Mouse (Mus musculus) G1E (cell line): ENCODE measurements around the gene Ift122. TPM values are rescaled to one million over a fixed set of nuclear protein-coding genes. Genes with fewer than 3 reads are reported as not detected.

ENCODE experiments used
- ATAC-seq: 2 replicates; pipeline ENCODE4 v1.8.0; 2016; ENCODE audit warnings: mild to moderate bottlenecking; ENCODE audit not compliant: insufficient number of reproducible peaks, poor library complexity, low FRiP score, severe bottlenecking; ENCODE audit errors: extremely low read depth
- DNase-seq: peaks from one replicate; pipeline ENCODE4 v3.0.0; 2012; ENCODE audit warnings: low spot score
- H3K27me3 ChIP-seq: 2 replicates; pipeline ENCODE4 v1.6.1; 2012; ENCODE audit warnings: mild to moderate bottlenecking, low read length, inconsistent platforms; ENCODE audit not compliant: insufficient read depth
- H3K36me3 ChIP-seq: replicated peaks from 2 replicates; pipeline ENCODE3; 2012; ENCODE audit warnings: mild to moderate bottlenecking, inconsistent platforms
- H3K4me1 ChIP-seq: 2 replicates; pipeline ENCODE4 v1.6.1; 2012; ENCODE audit warnings: low read depth, low read length, inconsistent platforms, mixed read lengths; ENCODE audit not compliant: insufficient read depth
- H3K4me3 ChIP-seq: 2 replicates; pipeline ENCODE4 v1.5.1; 2012; ENCODE audit warnings: low read depth, mild to moderate bottlenecking, inconsistent platforms, low read length, moderate library complexity, mixed read lengths
- H3K9me3 ChIP-seq: replicated peaks from 2 replicates; pipeline ENCODE4 v1.6.1; 2012; ENCODE audit warnings: inconsistent platforms
- CTCF ChIP-seq: IDR thresholded peaks from 2 replicates; pipeline ENCODE4 v1.5.1; 2012; ENCODE audit warnings: low read depth, low read length, inconsistent platforms, mixed read lengths
- GATA1 ChIP-seq: IDR thresholded peaks from 2 replicates; pipeline ENCODE4 v1.6.1; 2012; ENCODE audit warnings: borderline replicate concordance, low read length, inconsistent platforms, mixed read lengths
- GATA2 ChIP-seq: IDR thresholded peaks from 2 replicates; pipeline ENCODE4 v1.6.1; 2012; ENCODE audit warnings: low read depth, low read length, inconsistent platforms, borderline replicate concordance
- POLR2AphosphoS5 ChIP-seq: IDR thresholded peaks from 2 replicates; pipeline ENCODE4 v1.6.1; 2012; ENCODE audit warnings: low read depth, low read length, inconsistent platforms; ENCODE audit not compliant: insufficient replicate concordance
- TAL1 ChIP-seq: conservative IDR thresholded peaks from 2 replicates; pipeline ENCODE4 v1.6.1; 2012; ENCODE audit warnings: low read depth, low read length, inconsistent platforms, mixed read lengths
- polyA plus RNA-seq: library from polyadenylated mRNA; stranded (reverse); fragments of >175 nt; gene quantifications from 2 replicates; pipeline ENCODE4 v1.2.3, GENCODE M21; 2012
- total RNA-seq, 2 experiments: library from RNA; stranded (forward) in 1 of 2; stranded (reverse) in 1 of 2; fragments of 200-1000 nt in 1 of 2; fragments of >200 nt in 1 of 2; fragmentation: Nextera tagmentation in 1 of 2; gene quantifications; 2 replicates each; pipeline ENCODE4 v1.2.3; 2014 to 2017

Gene Ift122
- total and polyA plus RNA-seq, 3 experiments: 0.65 to 5.3 (median 4.7) TPM

GRCm38 (mm10) chr6:115971273-115972060 is 118.2 kb downstream of the Ift122 start:
- TF ChIP-seq POLR2AphosphoS5: no peak
- no peak for TF ChIP-seq TAL1
- no peak for TF ChIP-seq CTCF
- no peak for TF ChIP-seq GATA1
- no peak for TF ChIP-seq GATA2
- ATAC-seq (no peak), DNase-seq (no peak)
- Histone ChIP-seq H3K4me3 (no peak overlapping the region), H3K27me3 (no peaks in the 10 kb centered on the region; the same call in 1 of the 2 replicates), H3K9me3 (no peaks in the 10 kb centered on the region), H3K36me3 (no peaks in the 10 kb centered on the region), H3K4me1 (no peaks in the 10 kb centered on the region)

DNA sequence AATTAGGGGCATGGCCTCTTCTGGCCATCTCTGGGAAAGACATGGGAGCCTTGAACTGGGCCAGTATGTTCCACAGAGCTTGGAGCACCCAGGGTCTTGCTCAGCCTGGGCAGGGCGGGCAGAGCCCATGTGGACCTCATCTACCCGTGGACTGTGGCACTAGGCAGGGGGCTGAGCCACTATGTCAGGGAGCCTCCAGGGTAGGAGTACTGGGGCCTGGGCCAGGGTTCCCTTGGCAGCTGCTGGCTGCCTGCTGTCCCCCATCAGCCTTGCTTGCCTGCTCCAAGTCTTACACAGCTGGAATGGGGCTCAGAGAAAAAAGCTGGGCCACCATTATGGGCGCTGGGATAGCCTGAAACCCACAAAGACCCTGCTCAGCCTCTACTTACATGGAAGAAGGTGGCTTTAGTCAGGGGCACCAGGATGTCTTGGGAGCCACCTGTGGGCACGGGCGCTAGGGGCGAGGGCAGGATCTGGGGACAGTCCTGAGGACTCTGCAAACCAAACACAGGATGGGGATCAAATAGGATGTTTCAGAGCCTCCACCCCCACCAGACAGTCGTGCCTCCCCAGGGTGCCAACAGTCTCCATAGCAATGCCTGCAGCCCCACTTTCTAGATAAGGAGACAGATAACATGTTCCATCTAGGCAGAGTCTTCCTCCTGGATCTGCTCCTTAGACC is 119.0 kb downstream of the Ift122 start:
- no peak overlapping the region for H3K4me3 ChIP-seq
- ATAC-seq (no peak), DNase-seq (no peak)
- no peaks in the 10 kb centered on the region for H3K36me3 ChIP-seq
- no peaks in the 10 kb centered on the region for H3K4me1 ChIP-seq
- H3K9me3 ChIP-seq: no peaks in the 10 kb centered on the region
- no peaks in the 10 kb centered on the region; the same call in 1 of the 2 replicates for H3K27me3 ChIP-seq
- TF ChIP-seq GATA1 (no peak), CTCF (no peak)

GRCm38 (mm10) chr6:115973139-115973875 is 120.0 kb downstream of the Ift122 start:
- DNase-seq (no peak), ATAC-seq (no peak)
- Histone ChIP-seq H3K36me3 (no peaks in the 10 kb centered on the region), H3K4me1 (no peaks in the 10 kb centered on the region), H3K4me3 (no peak overlapping the region), H3K27me3 (no peaks in the 10 kb centered on the region; the same call in 1 of the 2 replicates), H3K9me3 (no peaks in the 10 kb centered on the region)
- TF ChIP-seq GATA2 (no peak), TAL1 (no peak), GATA1 (no peak), CTCF (no peak), POLR2AphosphoS5 (no peak)

- ATAC-seq (no peak), DNase-seq (no peak)
- TF ChIP-seq POLR2AphosphoS5 (no peak), GATA2 (no peak), GATA1 (no peak), TAL1 (no peak), CTCF (no peak)
- H3K9me3 ChIP-seq: no peaks in the 10 kb centered on the region
- no peak overlapping the region for H3K4me3 ChIP-seq
- H3K36me3 ChIP-seq: no peaks in the 10 kb centered on the region
- H3K4me1 ChIP-seq: no peaks in the 10 kb centered on the region
- H3K27me3 ChIP-seq: no peaks in the 10 kb centered on the region; the same call in 1 of the 2 replicates
Observed at GRCm38 (mm10) chr6:115973881-115974662, 120.8 kb downstream of the Ift122 start.

DNA sequence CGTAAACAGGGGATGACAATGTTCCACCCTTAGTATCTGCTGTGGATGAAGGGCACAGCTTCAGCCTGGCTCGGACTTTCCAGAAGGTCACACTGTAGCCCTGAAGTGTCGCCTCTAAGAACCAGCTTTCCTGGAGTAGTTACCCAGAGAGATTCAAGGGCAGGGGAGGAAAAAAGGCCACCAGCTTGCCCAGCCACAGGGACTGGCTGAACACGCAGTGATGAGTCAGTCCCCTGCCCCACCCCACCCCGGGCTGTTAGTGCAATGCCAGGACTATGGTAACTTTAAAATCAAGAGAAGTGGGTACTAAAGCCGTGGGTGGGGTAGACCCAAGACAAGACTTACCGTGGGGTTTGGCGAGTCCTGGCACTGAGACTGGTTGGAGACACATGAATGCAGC is 122.3 kb downstream of the Ift122 start:
- Histone ChIP-seq H3K4me3 (no peak overlapping the region), H3K27me3 (no peaks in the 10 kb centered on the region; the same call in 1 of the 2 replicates), H3K4me1 (no peaks in the 10 kb centered on the region), H3K36me3 (no peaks in the 10 kb centered on the region), H3K9me3 (no peaks in the 10 kb centered on the region)
- no peak for DNase-seq
- TF ChIP-seq GATA2 (no peak), POLR2AphosphoS5 (no peak), TAL1 (no peak), CTCF (no peak), GATA1 (no peak)
- no peak for ATAC-seq

Other genes with a start within 250 kb of the Ift122 start
- gene Raf1, start 176.8 kb upstream of the Ift122 start, total RNA-seq (2014; fragmentation: Nextera tagmentation): 75.5 and 78.1 TPM in 2 replicates
- 53.0 and 56.9 TPM in 2 replicates for gene Raf1, start 176.8 kb upstream of the Ift122 start, total RNA-seq (2017)
- gene Raf1, start 176.8 kb upstream of the Ift122 start, polyA plus RNA-seq: 14.6 and 20.9 TPM in 2 replicates
- 1.8 TPM in 1 of 2 replicates, not detected in the other for gene Tmem40, start 91.1 kb upstream of the Ift122 start, total RNA-seq (2014; fragmentation: Nextera tagmentation)
- 14.6 and 16.5 TPM in 2 replicates for gene Tmem40, start 91.1 kb upstream of the Ift122 start, total RNA-seq (2017)
- gene Tmem40, start 91.1 kb upstream of the Ift122 start, polyA plus RNA-seq: 2.8 and 3.4 TPM in 2 replicates
- 6.5 and 7.1 TPM in 2 replicates for gene Cand2, start 78.9 kb upstream of the Ift122 start, total RNA-seq (2014; fragmentation: Nextera tagmentation)
- gene Cand2, start 78.9 kb upstream of the Ift122 start, total RNA-seq (2017): 1.6 and 1.8 TPM in 2 replicates
- gene Cand2, start 78.9 kb upstream of the Ift122 start, polyA plus RNA-seq: 6.1 and 7.1 TPM in 2 replicates
- gene Rpl32, start 44.7 kb upstream of the Ift122 start, total RNA-seq (2014; fragmentation: Nextera tagmentation): 3,038 and 3,130 TPM in 2 replicates
- gene Rpl32, start 44.7 kb upstream of the Ift122 start, total RNA-seq (2017): 5,749 and 6,102 TPM in 2 replicates
- 432 and 478 TPM in 2 replicates for gene Rpl32, start 44.7 kb upstream of the Ift122 start, polyA plus RNA-seq
- gene Efcab12, start 15.1 kb upstream of the Ift122 start, total RNA-seq (2014; fragmentation: Nextera tagmentation): 0.90 TPM in 1 of 2 replicates, not detected in the other
- 0.06 and 0.27 TPM in 2 replicates for gene Efcab12, start 15.1 kb upstream of the Ift122 start, total RNA-seq (2017)
- not detected in 2 replicates for gene Efcab12, start 15.1 kb upstream of the Ift122 start, polyA plus RNA-seq
- gene Mbd4, start 99 bp upstream of the Ift122 start, total RNA-seq (2014; fragmentation: Nextera tagmentation): 16.0 and 20.1 TPM in 2 replicates
- gene Mbd4, start 99 bp upstream of the Ift122 start, total RNA-seq (2017): 20.8 and 25.8 TPM in 2 replicates
- 1.6 and 1.7 TPM in 2 replicates for gene Mbd4, start 99 bp upstream of the Ift122 start, polyA plus RNA-seq
- not detected in 2 replicates for gene Rho, start 78.3 kb downstream of the Ift122 start, total RNA-seq (2014; fragmentation: Nextera tagmentation)
- 0.17 and 0.27 TPM in 2 replicates for gene Rho, start 78.3 kb downstream of the Ift122 start, total RNA-seq (2017)
- gene Rho, start 78.3 kb downstream of the Ift122 start, polyA plus RNA-seq: not detected in 2 replicates
- not detected in 2 replicates for gene H1foo, start 91.5 kb downstream of the Ift122 start, total RNA-seq (2014; fragmentation: Nextera tagmentation)
- gene H1foo, start 91.5 kb downstream of the Ift122 start, total RNA-seq (2017): not detected in 2 replicates
- not detected in 2 replicates for gene H1foo, start 91.5 kb downstream of the Ift122 start, polyA plus RNA-seq
- 1.2 and 2.3 TPM in 2 replicates for gene Plxnd1, start 141.5 kb downstream of the Ift122 start, total RNA-seq (2014; fragmentation: Nextera tagmentation)
- gene Plxnd1, start 141.5 kb downstream of the Ift122 start, total RNA-seq (2017): 1.7 and 2.0 TPM in 2 replicates
- gene Plxnd1, start 141.5 kb downstream of the Ift122 start, polyA plus RNA-seq: 1.5 TPM in 2 replicates